Mouse (Mus musculus): Measurements from ENCODE around the gene Optn. TPM values are rescaled to one million over a fixed set of nuclear protein-coding genes. Genes with fewer than 3 reads are reported as not detected.
"Not testable (repeated sequence)": the region's sequence is repeated elsewhere in the genome, so short reads cannot be mapped to it uniquely, and the experiment has no call there.

The Optn gene
- polyA plus RNA-seq, 1 experiment from 2014 or later = 4.3 TPM

DNA sequence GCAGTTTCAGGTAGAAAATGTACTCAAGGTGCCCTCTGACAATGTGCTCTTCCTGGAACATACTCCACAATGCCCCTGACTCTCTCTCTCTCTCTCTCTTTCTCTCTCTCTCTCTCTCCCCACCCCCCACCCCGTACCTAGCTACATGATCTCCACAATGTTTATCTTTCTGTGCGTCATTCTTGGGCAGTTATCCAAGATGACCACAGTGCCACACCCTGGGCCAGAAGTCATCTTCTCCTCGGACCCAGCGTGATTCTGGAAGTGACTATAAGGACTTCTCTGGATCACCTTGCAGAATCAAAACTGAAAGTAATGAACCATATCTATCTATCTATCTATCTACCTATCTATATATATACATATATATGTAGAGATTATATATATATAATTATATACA is 4.1 kb upstream of the Optn start:
- Histone ChIP-seq H3K4me2 (no peak overlapping the region), H3K4me3 (ENCODE audit: low read depth, low read length) (no peak overlapping the region), H3K9ac (ENCODE audit: low read length) (no peak overlapping the region), H3K27me3 (ENCODE audit: control insufficient read depth, insufficient read depth, low read length) (peaks cover 7% of the 10 kb centered on the region; the same call in 1 of the 2 replicates), H3K36me3 (ENCODE audit: control insufficient read depth, insufficient read depth, low read length) (no peaks in the 10 kb centered on the region), H3K9me3 (ENCODE audit: control insufficient read depth, low read length) (no peaks in the 10 kb centered on the region), H3K4me1 (ENCODE audit: control insufficient read depth, insufficient read depth, low read length) (no peaks in the 10 kb centered on the region; the same call in 1 of the 2 replicates), H3K27ac (ENCODE audit: low read depth, low read length) (no peak overlapping the region)
- WGBS = 85% methylated on average over 4 of the region's 4 CpGs
- DNase-seq (ENCODE audit: low spot score, missing footprints) (no peak), ATAC-seq (ENCODE audit: low FRiP score) (no peak)

DNA sequence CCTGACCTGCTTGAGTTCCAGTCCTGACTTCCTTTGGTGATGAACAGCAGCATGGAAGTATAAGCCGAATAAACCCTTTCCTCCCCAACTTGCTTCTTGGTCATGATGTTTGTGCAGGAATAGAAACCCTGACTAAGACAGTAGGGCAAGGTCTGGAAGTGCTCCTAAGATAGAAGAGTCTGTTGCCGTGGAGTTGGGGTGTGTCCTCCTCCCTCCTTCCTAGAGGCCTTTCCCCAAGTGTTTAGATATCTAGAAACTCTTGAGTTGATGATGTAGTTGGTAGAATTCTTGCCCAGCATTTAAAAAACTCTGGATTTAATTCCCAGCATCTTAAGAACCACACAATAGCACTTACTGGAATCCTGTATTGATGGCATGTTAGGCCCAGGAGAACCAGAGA is 3.4 kb upstream of the Optn start:
- WGBS = 75% methylated on average over 1 of the region's 2 CpGs
- H3K4me2 ChIP-seq; H3K27ac ChIP-seq (ENCODE audit: low read depth, low read length); H3K9me3 ChIP-seq (ENCODE audit: control insufficient read depth, low read length); ATAC-seq (ENCODE audit: low FRiP score); DNase-seq (ENCODE audit: low spot score, missing footprints); H3K4me1 ChIP-seq (ENCODE audit: control insufficient read depth, insufficient read depth, low read length); H3K4me3 ChIP-seq (ENCODE audit: low read depth, low read length); H3K9ac ChIP-seq (ENCODE audit: low read length); H3K27me3 ChIP-seq (ENCODE audit: control insufficient read depth, insufficient read depth, low read length); H3K36me3 ChIP-seq (ENCODE audit: control insufficient read depth, insufficient read depth, low read length): not testable (repeated sequence)

DNA sequence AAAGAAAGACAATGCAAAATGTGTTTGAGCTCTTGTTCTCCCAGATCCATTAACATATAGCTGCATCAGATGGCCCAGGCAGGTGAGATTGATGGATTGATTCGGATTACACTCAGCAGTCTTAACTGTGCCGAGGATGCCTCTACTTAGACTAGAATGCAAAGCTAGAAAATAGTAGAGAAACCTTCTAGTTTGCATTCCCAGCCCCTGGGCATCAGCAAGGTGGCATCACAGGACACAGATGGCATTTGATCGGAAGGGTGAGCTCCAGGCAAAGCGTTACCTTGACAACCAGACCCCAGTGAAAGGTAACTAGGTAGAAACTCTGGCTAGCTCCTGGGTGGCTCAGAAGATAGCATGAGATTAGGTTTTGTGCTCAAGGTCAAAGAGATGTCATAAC is 396 bp upstream of the Optn start:
- no peak overlapping the region for H3K9ac ChIP-seq (ENCODE audit: low read length)
- peaks cover 13% of the 10 kb centered on the region; the same call in 1 of the 2 replicates for H3K27me3 ChIP-seq (ENCODE audit: control insufficient read depth, insufficient read depth, low read length)
- H3K36me3 ChIP-seq (ENCODE audit: control insufficient read depth, insufficient read depth, low read length) = no peaks in the 10 kb centered on the region
- peak overlapping the region; percentile 54 for H3K4me3 ChIP-seq (ENCODE audit: low read depth, low read length)
- ATAC-seq (ENCODE audit: low FRiP score) (no peak; the same call in 1 of the 2 replicates), DNase-seq (ENCODE audit: low spot score, missing footprints) (no peak)
- H3K4me1 ChIP-seq (ENCODE audit: control insufficient read depth, insufficient read depth, low read length) = no peaks in the 10 kb centered on the region; the same call in 1 of the 2 replicates
- H3K4me2 ChIP-seq = peak overlapping the region; percentile 82
- no peaks in the 10 kb centered on the region for H3K9me3 ChIP-seq (ENCODE audit: control insufficient read depth, low read length)
- WGBS = 31% methylated on average over 4 of the region's 4 CpGs
- H3K27ac ChIP-seq (ENCODE audit: low read depth, low read length) = no peak overlapping the region

DNA sequence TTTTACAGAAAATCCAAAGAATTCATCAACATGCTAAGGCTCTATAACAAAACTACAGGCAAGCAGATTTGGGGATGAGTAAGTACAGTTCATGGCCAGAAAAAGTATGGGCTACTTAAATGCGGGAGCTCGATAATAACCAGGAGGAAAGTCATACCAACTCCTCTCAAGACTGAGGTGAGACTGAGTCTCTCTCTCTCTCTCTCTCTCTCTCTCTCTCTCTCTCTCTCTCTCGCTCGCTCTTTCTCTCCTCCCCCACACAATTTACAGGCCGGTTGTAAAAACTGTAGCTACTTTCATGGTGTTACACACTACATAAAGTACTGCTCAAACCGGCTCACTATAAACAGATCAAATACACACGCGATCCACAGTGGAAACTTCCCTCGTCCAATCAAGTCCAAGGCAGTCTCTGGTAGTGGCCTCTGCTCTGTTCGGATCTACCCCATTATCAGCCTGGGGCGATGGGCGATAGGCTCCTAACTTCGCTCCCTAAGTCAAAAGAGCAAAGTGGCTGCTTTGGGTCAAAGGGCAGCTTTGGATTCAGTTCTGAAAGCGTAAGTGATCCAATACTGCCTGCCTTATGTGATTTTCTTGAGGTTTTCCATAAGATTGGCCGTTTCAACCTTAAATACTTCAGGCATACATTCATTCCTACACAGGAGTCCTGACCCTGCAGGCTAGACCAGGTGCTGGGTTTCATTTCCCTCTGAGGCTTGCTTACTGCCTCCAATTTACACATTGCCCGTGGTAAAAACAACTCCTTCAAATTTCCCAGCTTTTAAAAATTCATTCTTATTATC is 1.2 kb downstream of the Optn start:
- Histone ChIP-seq H3K27me3 (ENCODE audit: control insufficient read depth, insufficient read depth, low read length) (peaks cover 13% of the 10 kb centered on the region; the same call in 1 of the 2 replicates), H3K9ac (ENCODE audit: low read length) (no peak overlapping the region), H3K27ac (ENCODE audit: low read depth, low read length) (no peak overlapping the region), H3K4me2 (peak overlapping the region; percentile 82), H3K9me3 (ENCODE audit: control insufficient read depth, low read length) (no peaks in the 10 kb centered on the region), H3K36me3 (ENCODE audit: control insufficient read depth, insufficient read depth, low read length) (no peaks in the 10 kb centered on the region), H3K4me3 (ENCODE audit: low read depth, low read length) (no peak overlapping the region), H3K4me1 (ENCODE audit: control insufficient read depth, insufficient read depth, low read length) (no peaks in the 10 kb centered on the region; the same call in 1 of the 2 replicates)
- 52% methylated on average over 16 of the region's 16 CpGs for WGBS
- ATAC-seq (ENCODE audit: low FRiP score) (no peak), DNase-seq (ENCODE audit: low spot score, missing footprints) (no peak)

DNA sequence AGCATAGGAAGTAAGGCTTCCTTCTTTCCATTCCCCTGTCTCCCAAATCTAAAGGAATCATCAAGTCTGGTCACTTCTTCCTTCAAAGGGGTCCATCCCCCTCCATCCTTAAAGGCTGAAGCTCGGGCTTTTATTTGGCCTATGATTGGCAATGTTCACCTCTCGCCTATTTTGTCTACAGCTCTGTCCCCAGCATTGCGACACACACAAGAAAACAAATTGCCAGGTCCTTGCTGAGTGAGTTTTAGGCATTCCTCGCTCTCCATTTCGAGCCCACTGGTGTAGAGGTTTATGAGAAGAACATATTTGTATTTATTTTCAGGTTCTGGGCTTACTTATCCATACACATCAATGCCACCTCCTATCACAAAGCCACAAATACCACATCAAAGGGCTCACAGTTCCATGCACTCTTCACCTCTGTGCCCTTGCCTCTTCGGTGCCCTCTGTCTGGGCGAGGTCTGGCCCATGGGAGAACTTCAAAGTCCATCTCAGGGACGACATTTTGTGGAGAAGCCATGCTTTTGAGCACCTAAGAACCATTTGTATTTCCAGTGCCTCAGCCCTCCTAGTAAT is 2.6 kb downstream of the Optn start:
- no peak overlapping the region for H3K27ac ChIP-seq (ENCODE audit: low read depth, low read length)

DNA sequence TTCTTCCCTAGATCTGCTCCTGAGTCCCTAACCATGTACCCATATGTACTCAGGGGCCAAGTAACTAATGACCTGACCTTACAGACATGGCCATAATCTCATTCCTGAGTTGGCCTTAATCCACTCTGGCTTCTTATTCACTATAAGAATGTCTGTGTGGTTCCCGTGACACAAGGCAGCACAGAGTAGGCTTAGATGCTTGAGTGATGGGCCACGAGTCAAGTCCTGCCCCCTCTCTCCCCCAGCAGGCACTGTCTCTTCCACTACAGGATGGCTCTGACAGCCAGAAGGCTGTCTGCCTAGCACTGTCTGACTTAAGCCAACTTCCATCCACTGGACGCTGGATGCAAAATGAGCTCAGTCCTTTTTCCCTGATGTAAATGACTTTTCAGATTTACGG is 3.9 kb downstream of the Optn start:
- WGBS = 74% methylated on average over 4 of the region's 4 CpGs
- no peak overlapping the region for H3K27ac ChIP-seq (ENCODE audit: low read depth, low read length)
- no peak overlapping the region for H3K4me2 ChIP-seq
- H3K36me3 ChIP-seq (ENCODE audit: control insufficient read depth, insufficient read depth, low read length) = no peaks in the 10 kb centered on the region
- peaks cover 13% of the 10 kb centered on the region; the same call in 1 of the 2 replicates for H3K27me3 ChIP-seq (ENCODE audit: control insufficient read depth, insufficient read depth, low read length)
- DNase-seq (ENCODE audit: low spot score, missing footprints) (no peak), ATAC-seq (ENCODE audit: low FRiP score) (no peak)
- no peak overlapping the region for H3K9ac ChIP-seq (ENCODE audit: low read length)
- no peaks in the 10 kb centered on the region; the same call in 1 of the 2 replicates for H3K4me1 ChIP-seq (ENCODE audit: control insufficient read depth, insufficient read depth, low read length)
- H3K4me3 ChIP-seq (ENCODE audit: low read depth, low read length) = no peak overlapping the region
- H3K9me3 ChIP-seq (ENCODE audit: control insufficient read depth, low read length) = no peaks in the 10 kb centered on the region

More for the DNA sequence above, 2.6 kb downstream of the Optn start:
- H3K4me2 ChIP-seq = no peak overlapping the region
- no peak for DNase-seq (ENCODE audit: low spot score, missing footprints)
- no peak for ATAC-seq (ENCODE audit: low FRiP score)
- H3K4me1 ChIP-seq (ENCODE audit: control insufficient read depth, insufficient read depth, low read length) = no peaks in the 10 kb centered on the region; the same call in 1 of the 2 replicates
- no peaks in the 10 kb centered on the region for H3K36me3 ChIP-seq (ENCODE audit: control insufficient read depth, insufficient read depth, low read length)
- H3K27me3 ChIP-seq (ENCODE audit: control insufficient read depth, insufficient read depth, low read length) = peaks cover 13% of the 10 kb centered on the region; the same call in 1 of the 2 replicates
- WGBS = 82% methylated on average over 8 of the region's 8 CpGs
- H3K4me3 ChIP-seq (ENCODE audit: low read depth, low read length) = no peak overlapping the region
- no peak overlapping the region for H3K9ac ChIP-seq (ENCODE audit: low read length)
- no peaks in the 10 kb centered on the region for H3K9me3 ChIP-seq (ENCODE audit: control insufficient read depth, low read length)

DNA sequence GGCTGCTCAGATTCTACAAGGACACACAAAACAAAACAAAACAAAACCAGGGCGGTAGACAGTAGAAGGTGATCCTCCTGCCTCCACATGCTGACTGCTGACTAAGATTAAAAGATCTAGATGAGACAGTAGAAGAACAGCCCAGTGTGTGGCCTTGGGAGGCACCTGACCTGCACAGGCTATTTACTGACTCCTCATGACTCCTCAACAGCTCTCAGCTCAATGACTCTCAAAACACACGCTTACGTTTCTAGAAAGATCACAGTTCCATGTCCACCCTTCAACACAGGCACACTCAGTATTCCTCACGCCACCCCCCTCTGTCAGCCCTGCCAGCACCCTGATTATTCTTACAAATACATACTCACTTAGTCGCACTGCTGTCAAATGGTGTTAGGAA is 5.4 kb downstream of the Optn start:
- H3K4me3 ChIP-seq (ENCODE audit: low read depth, low read length) = no peak overlapping the region
- no peak overlapping the region for H3K9ac ChIP-seq (ENCODE audit: low read length)
- no peak for ATAC-seq (ENCODE audit: low FRiP score)
- no peak overlapping the region for H3K4me2 ChIP-seq
- H3K4me1 ChIP-seq (ENCODE audit: control insufficient read depth, insufficient read depth, low read length) = no peaks in the 10 kb centered on the region; the same call in 1 of the 2 replicates
- H3K9me3 ChIP-seq (ENCODE audit: control insufficient read depth, low read length) = no peaks in the 10 kb centered on the region
- peaks cover 10% of the 10 kb centered on the region; the same call in 1 of the 2 replicates for H3K27me3 ChIP-seq (ENCODE audit: control insufficient read depth, insufficient read depth, low read length)
- no peak for DNase-seq (ENCODE audit: low spot score, missing footprints)
- H3K36me3 ChIP-seq (ENCODE audit: control insufficient read depth, insufficient read depth, low read length) = no peaks in the 10 kb centered on the region
- WGBS = 85% methylated on average over 5 of the region's 5 CpGs
- H3K27ac ChIP-seq (ENCODE audit: low read depth, low read length) = no peak overlapping the region

DNA sequence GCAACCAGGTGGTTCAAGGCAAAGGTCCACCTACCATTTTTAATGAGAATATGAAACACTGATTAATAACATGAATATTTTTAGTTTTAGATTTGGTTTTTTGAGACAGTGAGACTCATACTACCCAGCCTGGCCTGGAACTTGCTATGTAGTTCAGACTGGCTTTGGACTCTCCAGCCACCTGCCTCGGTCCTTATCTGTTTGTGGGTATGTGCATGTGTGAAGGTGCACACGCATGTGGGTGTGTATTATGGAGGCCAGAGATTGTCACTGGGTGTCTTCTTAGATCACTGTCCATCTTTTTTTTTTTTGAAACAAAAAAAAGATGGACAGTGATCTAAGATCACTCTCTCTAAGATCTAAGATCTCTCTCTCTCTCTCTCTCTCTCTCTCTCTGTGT is 13.3 kb downstream of the Optn start:
- Histone ChIP-seq H3K27me3 (ENCODE audit: control insufficient read depth, insufficient read depth, low read length) (no peaks in the 10 kb centered on the region), H3K4me3 (ENCODE audit: low read depth, low read length) (no peak overlapping the region), H3K36me3 (ENCODE audit: control insufficient read depth, insufficient read depth, low read length) (no peaks in the 10 kb centered on the region), H3K27ac (ENCODE audit: low read depth, low read length) (no peak overlapping the region), H3K4me2 (no peak overlapping the region), H3K9me3 (ENCODE audit: control insufficient read depth, low read length) (no peaks in the 10 kb centered on the region), H3K4me1 (ENCODE audit: control insufficient read depth, insufficient read depth, low read length) (no peaks in the 10 kb centered on the region), H3K9ac (ENCODE audit: low read length) (no peak overlapping the region)
- ATAC-seq (ENCODE audit: low FRiP score) = no peak
- WGBS = 81% methylated on average over 2 of the region's 2 CpGs
- DNase-seq (ENCODE audit: low spot score, missing footprints) = no peak

DNA sequence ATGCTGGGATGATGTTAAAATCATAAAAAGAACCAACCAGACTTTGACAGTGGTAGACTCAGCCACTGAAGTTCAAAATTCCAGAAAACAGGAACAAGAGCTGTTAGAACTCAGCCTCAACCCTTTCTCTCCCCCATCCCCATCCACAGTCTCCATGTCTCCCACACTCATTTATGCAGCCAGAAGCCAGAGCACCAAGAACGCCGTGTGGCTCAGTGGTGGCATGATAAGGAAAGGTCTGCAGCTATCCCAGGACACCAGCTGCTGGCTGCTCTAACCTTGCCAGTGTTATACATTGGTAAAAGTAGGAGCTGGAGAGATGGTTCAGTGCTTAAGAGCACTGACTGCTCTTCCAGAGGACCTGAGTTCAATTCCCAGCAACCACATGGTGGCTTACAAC is 16.8 kb downstream of the Optn start:
- Histone ChIP-seq H3K27ac (ENCODE audit: low read depth, low read length) (no peak overlapping the region), H3K4me3 (ENCODE audit: low read depth, low read length) (no peak overlapping the region), H3K27me3 (ENCODE audit: control insufficient read depth, insufficient read depth, low read length) (no peaks in the 10 kb centered on the region), H3K4me2 (no peak overlapping the region), H3K9ac (ENCODE audit: low read length) (no peak overlapping the region), H3K4me1 (ENCODE audit: control insufficient read depth, insufficient read depth, low read length) (no peaks in the 10 kb centered on the region), H3K9me3 (ENCODE audit: control insufficient read depth, low read length) (no peaks in the 10 kb centered on the region), H3K36me3 (ENCODE audit: control insufficient read depth, insufficient read depth, low read length) (no peaks in the 10 kb centered on the region)
- WGBS = 87% methylated on average over 2 of the region's 2 CpGs
- peak; percentile 53 for DNase-seq (ENCODE audit: low spot score, missing footprints)
- no peak for ATAC-seq (ENCODE audit: low FRiP score)
